Mouse (Mus musculus) hindbrain, embryonic 10.5 days (tissue): ENCODE measurements around the gene Prkcz. TPM values are rescaled to one million over a fixed set of nuclear protein-coding genes. Genes with fewer than 3 reads are reported as not detected.
A peak's percentile ranks its signal among the peaks of the same experiment; 100 is the strongest.

ENCODE experiments used
- DNase-seq: peaks from one replicate; pipeline ENCODE4 v3.0.0-alpha.2; 2017; ENCODE audit warnings: low spot score
- H3K27ac ChIP-seq: fragments of 300-500 bp; sonication (generic); 2 replicates; pipeline ENCODE4 v1.5.1; 2016; ENCODE audit warnings: mild to moderate bottlenecking, moderate library complexity
- H3K27me3 ChIP-seq: fragments of 300-500 bp; sonication (generic); 2 replicates; pipeline ENCODE4 v1.6.1; 2016; ENCODE audit warnings: mild to moderate bottlenecking; ENCODE audit not compliant: poor library complexity, insufficient read depth, severe bottlenecking
- H3K36me3 ChIP-seq: fragments of 300-500 bp; sonication (generic); 2 replicates; pipeline ENCODE4 v1.6.1; 2016; ENCODE audit warnings: mild to moderate bottlenecking, moderate library complexity
- H3K4me1 ChIP-seq: fragments of 300-500 bp; sonication (generic); replicated peaks from 2 replicates; pipeline ENCODE4 v1.6.1; 2016; ENCODE audit warnings: mild to moderate bottlenecking
- H3K4me3 ChIP-seq: fragments of 300-500 bp; sonication (generic); 2 replicates; pipeline ENCODE4 v1.5.1; 2016; ENCODE audit warnings: mild to moderate bottlenecking, moderate library complexity
- H3K9me3 ChIP-seq: fragments of 300-500 bp; sonication (generic); 2 replicates; pipeline ENCODE4 v1.6.1; 2016; ENCODE audit warnings: mild to moderate bottlenecking, moderate library complexity
- WGBS: fragments of 180-500 bp; shearing (Covaris S2); methylation state at CpG from one replicate; pipeline ENCODE4 v1.1.7; 2016; 5-methylcytosine and 5-hydroxymethylcytosine counted together
- polyA plus RNA-seq: library from polyadenylated mRNA; unstranded; fragments of >200 nt; fragmentation: Nextera tagmentation; extraction: Ambion mirVana; gene quantifications from 2 replicates; pipeline ENCODE4 v1.2.1, GENCODE M21; 2016

The Prkcz gene
- polyA plus RNA-seq, result 14.9 and 19.3 TPM in 2 replicates

- peak; percentile 79 for DNase-seq
- H3K4me1 ChIP-seq, result peaks cover 37% of the 10 kb centered on the region
- H3K27ac ChIP-seq, result peak within 1 kb of the TSS; percentile 45; the same call in 1 of the 2 replicates
- no peaks in the 10 kb centered on the region for H3K36me3 ChIP-seq
- peaks cover 70% of the 10 kb centered on the region for H3K27me3 ChIP-seq
- H3K4me3 ChIP-seq, result peak within 1 kb of the TSS; percentile 56
- H3K9me3 ChIP-seq, result no peaks in the 10 kb centered on the region
- WGBS, result under 1% methylated on average over 51 of the region's 51 CpGs
Measured at GRCm38 (mm10) chr4:155361303-155361791, at the start of gene Prkcz. Prkcz (minus strand) TSS chr4:155361361.

- Histone ChIP-seq H3K27ac (peak within 1 kb of the TSS; percentile 86), H3K36me3 (no peaks in the 10 kb centered on the region), H3K9me3 (no peaks in the 10 kb centered on the region), H3K27me3 (no peaks in the 10 kb centered on the region), H3K4me3 (peak within 1 kb of the TSS; percentile 66), H3K4me1 (peaks cover 23% of the 10 kb centered on the region)
- WGBS, result under 1% methylated on average over 35 of the region's 35 CpGs
- DNase-seq, result peak; percentile 93
Measured at GRCm38 (mm10) chr4:155409058-155409776, 48.1 kb upstream of the Prkcz start, which contains the start of gene Cfap74. Cfap74 (plus strand) TSS chr4:155409190.

DNA sequence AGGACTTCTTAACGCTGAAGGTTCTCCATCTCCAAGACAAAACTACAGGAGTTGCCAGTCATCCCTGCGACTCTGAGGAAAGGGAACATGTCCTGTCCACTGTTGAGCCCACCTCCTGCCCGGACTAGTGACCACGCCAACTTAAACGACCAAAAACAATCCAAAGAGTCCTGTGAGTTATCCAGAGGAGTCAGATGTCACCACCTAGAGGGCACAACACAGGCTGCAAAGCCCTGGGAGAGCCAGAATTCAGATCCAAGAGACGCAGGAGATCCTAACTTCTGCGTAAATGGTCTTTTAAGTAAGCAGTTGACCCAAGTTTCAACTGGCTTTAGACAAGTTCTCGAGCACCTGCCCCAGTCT lies 47.5 kb upstream of the Prkcz start:
- Histone ChIP-seq H3K27me3 (no peaks in the 10 kb centered on the region), H3K36me3 (no peaks in the 10 kb centered on the region), H3K27ac (peak overlapping the region; percentile 86), H3K4me1 (peaks cover 23% of the 10 kb centered on the region), H3K9me3 (no peaks in the 10 kb centered on the region), H3K4me3 (peak overlapping the region; percentile 66)
- no peak for DNase-seq
- WGBS, result 3% methylated on average over 8 of the region's 8 CpGs

- Histone ChIP-seq H3K9me3 (no peaks in the 10 kb centered on the region), H3K27ac (no peak overlapping the region), H3K27me3 (peaks cover 31% of the 10 kb centered on the region), H3K36me3 (no peaks in the 10 kb centered on the region), H3K4me3 (no peak overlapping the region), H3K4me1 (peaks cover 9% of the 10 kb centered on the region)
- WGBS, result 78% methylated on average over 1 of the region's 1 CpGs
- DNase-seq, result no peak
Measured at GRCm38 (mm10) chr4:155402489-155402888, 41.3 kb upstream of the Prkcz start.

GRCm38 (mm10) chr4:155401121-155401520 lies 40.0 kb upstream of the Prkcz start:
- Histone ChIP-seq H3K27me3 (peaks cover 44% of the 10 kb centered on the region), H3K4me3 (no peak overlapping the region), H3K36me3 (no peaks in the 10 kb centered on the region), H3K4me1 (peaks cover 11% of the 10 kb centered on the region), H3K27ac (no peak overlapping the region), H3K9me3 (no peaks in the 10 kb centered on the region)
- 72% methylated on average over 7 of the region's 7 CpGs for WGBS
- DNase-seq, result no peak

- DNase-seq, result no peak
- H3K4me1 ChIP-seq, result peaks cover 11% of the 10 kb centered on the region
- no peaks in the 10 kb centered on the region for H3K36me3 ChIP-seq
- H3K4me3 ChIP-seq, result peak overlapping the region; percentile 52
- H3K27ac ChIP-seq, result no peak overlapping the region
- WGBS, result 2% methylated on average over 9 of the region's 9 CpGs
- peaks cover 53% of the 10 kb centered on the region for H3K27me3 ChIP-seq
- no peaks in the 10 kb centered on the region for H3K9me3 ChIP-seq
Measured at GRCm38 (mm10) chr4:155398222-155398540, 37.0 kb upstream of the Prkcz start.

DNA sequence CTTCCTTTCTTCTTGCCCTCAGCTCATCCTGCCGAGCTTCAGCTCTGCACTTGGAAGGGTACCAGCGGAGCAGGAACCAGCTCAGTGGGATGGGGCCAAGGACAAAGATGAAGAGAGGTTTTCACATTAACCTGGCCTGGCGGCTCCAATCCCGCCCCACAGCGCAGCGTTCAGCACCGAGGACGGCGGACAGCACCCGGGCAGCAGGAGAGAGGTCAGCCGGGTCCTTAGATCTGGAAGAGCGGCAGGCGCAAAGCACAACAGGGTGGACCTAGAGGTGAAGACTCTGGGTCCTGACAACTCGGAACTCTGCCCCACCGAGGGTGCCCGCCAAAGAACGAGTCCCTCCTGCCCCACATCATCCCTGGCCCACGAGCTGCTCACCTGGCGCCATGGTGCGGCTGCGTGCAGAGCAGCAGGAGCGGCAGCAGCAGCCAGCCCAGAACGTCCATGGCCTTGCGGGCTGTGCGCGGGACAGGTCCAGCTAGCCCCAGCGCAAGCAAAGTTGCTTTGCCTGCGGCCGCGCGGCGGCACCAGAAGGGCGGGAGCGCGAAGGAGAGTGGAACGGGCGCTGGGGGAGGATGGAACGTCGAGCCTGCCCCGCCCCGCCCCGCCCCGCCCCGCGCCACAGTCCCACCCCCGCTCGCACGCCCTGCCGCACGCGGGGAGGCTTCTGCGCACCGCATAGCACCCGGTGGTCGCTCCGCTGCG lies 36.5 kb upstream of the Prkcz start, which contains the start of gene Gabrd:
Gene Gabrd, minus strand, starts transcription at position 602 of the 711 bp plus-strand sequence.
- 1% methylated on average over 54 of the region's 57 CpGs for WGBS
- Histone ChIP-seq H3K27ac (no peak within 1 kb of the TSS), H3K36me3 (no peaks in the 10 kb centered on the region), H3K27me3 (peaks cover 53% of the 10 kb centered on the region), H3K9me3 (no peaks in the 10 kb centered on the region), H3K4me1 (peaks cover 11% of the 10 kb centered on the region), H3K4me3 (peak within 1 kb of the TSS; percentile 52)
- DNase-seq, result peak; percentile 73

GRCm38 (mm10) chr4:155396751-155397150 lies 35.6 kb upstream of the Prkcz start:
- H3K36me3 ChIP-seq, result no peaks in the 10 kb centered on the region
- H3K4me3 ChIP-seq, result no peak overlapping the region
- no peaks in the 10 kb centered on the region for H3K9me3 ChIP-seq
- H3K27me3 ChIP-seq, result peaks cover 53% of the 10 kb centered on the region
- peaks cover 11% of the 10 kb centered on the region for H3K4me1 ChIP-seq
- 85% methylated on average over 4 of the region's 4 CpGs for WGBS
- H3K27ac ChIP-seq, result no peak overlapping the region
- DNase-seq, result no peak

DNA sequence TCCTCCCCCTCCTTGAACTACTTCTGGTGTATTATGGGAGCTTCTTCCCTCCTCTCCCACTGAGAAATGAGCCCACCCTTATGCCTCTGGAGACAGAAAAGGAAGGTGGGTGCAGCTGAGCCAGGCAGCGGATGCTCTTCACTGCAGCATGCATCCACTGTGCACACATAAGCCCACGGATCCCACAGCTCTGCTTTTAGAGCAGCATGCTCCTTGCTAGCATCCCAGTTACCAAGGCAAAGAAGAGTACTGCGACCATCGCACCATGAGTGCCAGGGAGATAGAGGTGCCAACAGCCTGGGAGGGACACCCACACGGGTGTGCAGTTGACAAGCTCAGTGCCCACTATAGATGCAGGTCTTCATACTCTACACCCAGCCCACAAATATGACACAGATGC lies 34.3 kb upstream of the Prkcz start:
- no peak overlapping the region for H3K27ac ChIP-seq
- peaks cover 11% of the 10 kb centered on the region for H3K4me1 ChIP-seq
- no peak overlapping the region for H3K4me3 ChIP-seq
- no peaks in the 10 kb centered on the region for H3K36me3 ChIP-seq
- 90% methylated on average over 5 of the region's 5 CpGs for WGBS
- DNase-seq, result no peak
- peaks cover 51% of the 10 kb centered on the region for H3K27me3 ChIP-seq
- H3K9me3 ChIP-seq, result no peaks in the 10 kb centered on the region

GRCm38 (mm10) chr4:155387166-155387565 lies 26.0 kb upstream of the Prkcz start:
- no peak for DNase-seq
- H3K4me3 ChIP-seq, result no peak overlapping the region
- no peak overlapping the region for H3K27ac ChIP-seq
- no peaks in the 10 kb centered on the region for H3K9me3 ChIP-seq
- H3K4me1 ChIP-seq, result peaks cover 11% of the 10 kb centered on the region
- no peaks in the 10 kb centered on the region; the same call in 1 of the 2 replicates for H3K27me3 ChIP-seq
- no peaks in the 10 kb centered on the region for H3K36me3 ChIP-seq
- WGBS, result 72% methylated on average over 8 of the region's 8 CpGs

DNA sequence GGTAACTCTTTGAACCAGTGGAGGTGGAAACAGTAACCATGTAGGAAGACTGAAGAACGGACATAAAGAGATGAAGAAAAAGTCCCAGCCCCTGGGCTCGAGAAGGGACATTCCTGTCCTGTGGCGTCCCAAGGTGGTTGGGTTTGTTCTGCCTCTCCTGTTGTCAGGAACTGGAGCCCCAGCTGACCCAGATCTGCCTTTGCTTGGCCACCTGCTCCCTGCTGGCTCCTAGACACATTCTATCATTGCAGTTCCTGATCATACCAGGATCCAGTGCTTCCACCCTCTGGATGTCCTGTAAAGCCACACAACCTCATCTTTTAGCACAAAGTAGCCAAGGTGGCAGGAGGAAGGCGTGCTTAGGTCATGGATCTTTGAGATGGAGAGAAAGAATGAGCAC lies 22.2 kb upstream of the Prkcz start:
- peaks cover 15% of the 10 kb centered on the region for H3K4me1 ChIP-seq
- no peaks in the 10 kb centered on the region for H3K36me3 ChIP-seq
- no peaks in the 10 kb centered on the region for H3K9me3 ChIP-seq
- no peak for DNase-seq
- no peak overlapping the region for H3K4me3 ChIP-seq
- no peaks in the 10 kb centered on the region; the same call in 1 of the 2 replicates for H3K27me3 ChIP-seq
- WGBS, result 79% methylated on average over 4 of the region's 4 CpGs
- no peak overlapping the region for H3K27ac ChIP-seq

DNA sequence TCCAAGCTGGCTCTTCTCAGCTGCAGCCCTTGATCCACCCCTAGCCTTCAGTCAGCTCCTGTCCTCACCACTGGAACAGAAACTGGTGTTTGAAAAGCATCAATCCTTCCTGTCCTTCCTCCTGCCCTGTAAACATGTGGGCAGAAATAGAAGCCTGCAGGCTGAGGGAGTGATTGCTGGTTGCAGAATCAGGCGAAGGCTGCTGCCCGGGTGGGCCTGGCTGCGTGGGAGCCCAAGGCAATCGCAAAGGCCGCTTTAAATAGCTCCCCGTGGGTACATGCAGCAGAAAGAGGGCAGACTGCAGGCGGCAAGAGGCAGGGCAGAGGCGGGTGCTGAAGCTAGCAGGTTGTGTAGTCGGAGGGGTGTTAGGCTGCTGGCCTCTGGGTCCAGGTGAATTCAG lies 21.6 kb upstream of the Prkcz start:
- peaks cover 15% of the 10 kb centered on the region for H3K4me1 ChIP-seq
- H3K36me3 ChIP-seq, result no peaks in the 10 kb centered on the region
- H3K27me3 ChIP-seq, result no peaks in the 10 kb centered on the region; the same call in 1 of the 2 replicates
- peak overlapping the region; percentile 24; the same call in 1 of the 2 replicates for H3K27ac ChIP-seq
- no peak overlapping the region for H3K4me3 ChIP-seq
- no peak for DNase-seq
- 18% methylated on average over 9 of the region's 9 CpGs for WGBS
- no peaks in the 10 kb centered on the region for H3K9me3 ChIP-seq

- H3K4me3 ChIP-seq, result no peak overlapping the region
- H3K27me3 ChIP-seq, result no peaks in the 10 kb centered on the region; the same call in 1 of the 2 replicates
- H3K36me3 ChIP-seq, result no peaks in the 10 kb centered on the region
- no peak overlapping the region for H3K27ac ChIP-seq
- no peaks in the 10 kb centered on the region for H3K9me3 ChIP-seq
- no peak for DNase-seq
- H3K4me1 ChIP-seq, result peaks cover 15% of the 10 kb centered on the region
- 54% methylated on average over 7 of the region's 7 CpGs for WGBS
Measured at GRCm38 (mm10) chr4:155381974-155382373, 20.8 kb upstream of the Prkcz start.
